8 mouse cellular contexts compared by ENCODE assay signal in the genomic region with DNA sequence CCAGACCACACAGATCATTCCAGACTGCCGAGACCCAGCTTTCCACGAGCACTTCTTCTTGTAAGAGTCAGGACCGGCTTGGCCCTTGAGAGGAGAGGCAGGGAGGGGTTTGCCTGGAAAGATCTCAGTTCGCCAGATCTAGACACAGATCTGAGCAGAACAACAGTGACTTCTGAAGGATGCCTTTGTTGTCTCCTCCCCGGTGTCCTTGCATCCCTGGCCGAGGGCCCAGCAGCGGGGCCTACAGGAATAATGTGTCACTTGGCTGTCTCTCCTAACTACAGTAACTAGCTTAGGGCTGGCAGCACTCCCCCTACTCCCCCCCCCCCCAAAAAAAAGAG. TPM values are rescaled to one million over a fixed set of nuclear protein-coding genes. Genes with fewer than 3 reads are reported as not detected.
DNase-seq lines count a peak whose midpoint lies in the region; ATAC-seq lines count a peak whose summit lies in the region.

No protein-coding gene starts in this region.

- no peak for ATAC-seq in heart, embryonic 15.5 days (replicated peaks; ENCODE audit: insufficient number of reproducible peaks, insufficient read depth, low FRiP score, low read depth)
- ATAC-seq in neural tube, embryonic 13.5 days (ENCODE audit: low read depth): peak; percentile 58; the same call in 1 of the 2 replicates
- ATAC-seq in embryonic facial prominence, embryonic 13.5 days (ENCODE audit: insufficient number of reproducible peaks, insufficient read depth, low FRiP score, low TSS enrichment, low read depth): no peak
- ATAC-seq in stomach, embryonic 15.5 days (ENCODE audit: insufficient read depth, low FRiP score, low read depth): no peak
- ATAC-seq in granulocyte monocyte progenitor cell, adult 5-6 weeks (replicated peaks; ENCODE audit: poor library complexity, severe bottlenecking): no peak

- no peak for DNase-seq in heart, embryonic 10.5 days (ENCODE audit: low spot score)
- no peak for DNase-seq in neural tube, embryonic 10.5 days (ENCODE audit: extremely low spot score, low spot score)
- DNase-seq in frontal cortex, postnatal 25 days (ENCODE audit: low spot score in 2 of 2): no peak

- H3K27ac ChIP-seq in heart, embryonic 15.5 days: peak overlapping the region; percentile 12
- H3K27ac ChIP-seq in heart, embryonic 10.5 days: no peak overlapping the region
- H3K27ac ChIP-seq in neural tube, embryonic 13.5 days (replicated peaks): peak overlapping the region; percentile 68
- peak overlapping the region; percentile 28; the same call in 1 of the 2 replicates for H3K27ac ChIP-seq in embryonic facial prominence, embryonic 13.5 days
- peak overlapping the region; percentile 11; the same call in 1 of the 2 replicates for H3K27ac ChIP-seq in stomach, embryonic 15.5 days

- peaks cover 40% of the 10 kb centered on the region for H3K4me1 ChIP-seq in heart, embryonic 15.5 days (replicated peaks)
- H3K4me1 ChIP-seq in heart, embryonic 10.5 days: peaks cover 32% of the 10 kb centered on the region
- peaks cover 48% of the 10 kb centered on the region for H3K4me1 ChIP-seq in neural tube, embryonic 13.5 days (replicated peaks)
- peaks cover 37% of the 10 kb centered on the region for H3K4me1 ChIP-seq in embryonic facial prominence, embryonic 13.5 days
- peaks cover 20% of the 10 kb centered on the region for H3K4me1 ChIP-seq in stomach, embryonic 15.5 days

- peaks cover 36% of the 10 kb centered on the region for H3K27me3 ChIP-seq in heart, embryonic 15.5 days
- H3K27me3 ChIP-seq in heart, embryonic 10.5 days (ENCODE audit: insufficient read depth, poor library complexity, severe bottlenecking): peaks cover 84% of the 10 kb centered on the region
- H3K27me3 ChIP-seq in neural tube, embryonic 13.5 days: no peaks in the 10 kb centered on the region
- no peaks in the 10 kb centered on the region for H3K27me3 ChIP-seq in embryonic facial prominence, embryonic 13.5 days
- H3K27me3 ChIP-seq in stomach, embryonic 15.5 days (replicated peaks): no peaks in the 10 kb centered on the region

- no peak overlapping the region for H3K4me3 ChIP-seq in heart, embryonic 15.5 days
- H3K4me3 ChIP-seq in heart, embryonic 10.5 days: no peak overlapping the region
- no peak overlapping the region for H3K4me3 ChIP-seq in neural tube, embryonic 13.5 days
- no peak overlapping the region for H3K4me3 ChIP-seq in embryonic facial prominence, embryonic 13.5 days
- H3K4me3 ChIP-seq in stomach, embryonic 15.5 days (replicated peaks): no peak overlapping the region

- H3K4me2 ChIP-seq in heart, embryonic 15.5 days: no peak overlapping the region
- no peak overlapping the region for H3K4me2 ChIP-seq in neural tube, embryonic 13.5 days
- no peak overlapping the region for H3K4me2 ChIP-seq in embryonic facial prominence, embryonic 13.5 days
- H3K4me2 ChIP-seq in stomach, embryonic 15.5 days: no peak overlapping the region

- WGBS in heart, embryonic 15.5 days: 54% methylated on average over 7 of the region's 7 CpGs
- 52% methylated on average over 7 of the region's 7 CpGs for WGBS in heart, embryonic 10.5 days
- WGBS in neural tube, embryonic 13.5 days: 42% methylated on average over 7 of the region's 7 CpGs
- WGBS in embryonic facial prominence, embryonic 13.5 days: 34% methylated on average over 7 of the region's 7 CpGs
- WGBS in stomach, embryonic 15.5 days: 52% methylated on average over 7 of the region's 7 CpGs

- no peaks in the 10 kb centered on the region for H3K36me3 ChIP-seq in heart, embryonic 15.5 days
- no peaks in the 10 kb centered on the region for H3K36me3 ChIP-seq in heart, embryonic 10.5 days
- no peaks in the 10 kb centered on the region for H3K36me3 ChIP-seq in neural tube, embryonic 13.5 days
- no peaks in the 10 kb centered on the region for H3K36me3 ChIP-seq in embryonic facial prominence, embryonic 13.5 days
- H3K36me3 ChIP-seq in stomach, embryonic 15.5 days: no peaks in the 10 kb centered on the region

- H3K9ac ChIP-seq in heart, embryonic 15.5 days: no peak overlapping the region
- H3K9ac ChIP-seq in neural tube, embryonic 13.5 days: no peak overlapping the region
- H3K9ac ChIP-seq in embryonic facial prominence, embryonic 13.5 days: no peak overlapping the region
- H3K9ac ChIP-seq in stomach, embryonic 15.5 days: no peak overlapping the region

- H3K9me3 ChIP-seq in heart, embryonic 15.5 days (replicated peaks): no peaks in the 10 kb centered on the region
- H3K9me3 ChIP-seq in heart, embryonic 10.5 days: no peaks in the 10 kb centered on the region
- no peaks in the 10 kb centered on the region for H3K9me3 ChIP-seq in neural tube, embryonic 13.5 days
- no peaks in the 10 kb centered on the region for H3K9me3 ChIP-seq in embryonic facial prominence, embryonic 13.5 days
- H3K9me3 ChIP-seq in stomach, embryonic 15.5 days: no peaks in the 10 kb centered on the region

RNA-seq across cellular contexts. Expression of a gene that starts 46.9 kb away (rescaled TPM):
- 56.9 and 72.2 TPM in 2 replicates for polyA plus RNA-seq in heart, embryonic 15.5 days (2015; fragmentation: Nextera tagmentation; extraction: Ambion mirVana)
- polyA plus RNA-seq in heart, embryonic 10.5 days (2016; fragmentation: Nextera tagmentation; extraction: Ambion mirVana): 61.4 and 65.4 TPM in 2 replicates
- polyA plus RNA-seq in neural tube, embryonic 13.5 days (2015; fragmentation: Nextera tagmentation; extraction: Ambion mirVana): 71.4 and 79.0 TPM in 2 replicates
- polyA plus RNA-seq in embryonic facial prominence, embryonic 13.5 days (2015; fragmentation: Nextera tagmentation; extraction: Ambion mirVana): 50.8 and 53.2 TPM in 2 replicates
- polyA plus RNA-seq in stomach, embryonic 15.5 days (2015; fragmentation: Nextera tagmentation; extraction: Ambion mirVana): 46.8 and 48.0 TPM in 2 replicates
- total RNA-seq in granulocyte monocyte progenitor cell, adult 5-6 weeks (2014; fragmentation: Nextera tagmentation): 6.5 and 17.4 TPM in 2 replicates
- 5.2 and 11.3 TPM in 2 replicates for total RNA-seq in granulocyte monocyte progenitor cell, adult 5-6 weeks (2017)
